Mouse (Mus musculus): ENCODE data around the gene Btbd2.
"Not testable (repeated sequence)": the region's sequence is repeated elsewhere in the genome, so short reads cannot be mapped to it uniquely, and the experiment has no call there.

Btbd2 gene

GRCm38 (mm10) chr10:80627685-80628084, 29.2 kb downstream of the Btbd2 start:
- DNase-seq: peak; percentile 51 to 54

DNA sequence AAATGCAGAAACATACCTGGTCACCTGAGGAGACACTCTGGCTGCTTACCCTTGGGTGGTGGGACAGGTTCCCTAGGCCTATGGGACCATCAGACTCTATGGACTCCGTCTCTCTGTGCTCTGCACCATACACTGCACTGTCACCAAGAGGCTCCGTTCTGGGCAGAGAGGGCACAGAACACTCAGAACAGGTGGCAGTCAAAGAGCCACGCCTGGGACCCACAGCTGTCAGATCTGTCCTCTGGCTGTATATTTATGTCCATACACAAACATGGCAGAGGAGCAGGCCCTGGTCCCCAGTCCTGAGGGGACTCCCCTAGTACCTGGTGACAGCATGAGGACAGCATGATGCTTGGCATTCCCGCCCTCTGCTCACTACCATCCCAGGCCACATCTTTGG, 31.1 kb downstream of the Btbd2 start:
- no peak for DNase-seq

DNA sequence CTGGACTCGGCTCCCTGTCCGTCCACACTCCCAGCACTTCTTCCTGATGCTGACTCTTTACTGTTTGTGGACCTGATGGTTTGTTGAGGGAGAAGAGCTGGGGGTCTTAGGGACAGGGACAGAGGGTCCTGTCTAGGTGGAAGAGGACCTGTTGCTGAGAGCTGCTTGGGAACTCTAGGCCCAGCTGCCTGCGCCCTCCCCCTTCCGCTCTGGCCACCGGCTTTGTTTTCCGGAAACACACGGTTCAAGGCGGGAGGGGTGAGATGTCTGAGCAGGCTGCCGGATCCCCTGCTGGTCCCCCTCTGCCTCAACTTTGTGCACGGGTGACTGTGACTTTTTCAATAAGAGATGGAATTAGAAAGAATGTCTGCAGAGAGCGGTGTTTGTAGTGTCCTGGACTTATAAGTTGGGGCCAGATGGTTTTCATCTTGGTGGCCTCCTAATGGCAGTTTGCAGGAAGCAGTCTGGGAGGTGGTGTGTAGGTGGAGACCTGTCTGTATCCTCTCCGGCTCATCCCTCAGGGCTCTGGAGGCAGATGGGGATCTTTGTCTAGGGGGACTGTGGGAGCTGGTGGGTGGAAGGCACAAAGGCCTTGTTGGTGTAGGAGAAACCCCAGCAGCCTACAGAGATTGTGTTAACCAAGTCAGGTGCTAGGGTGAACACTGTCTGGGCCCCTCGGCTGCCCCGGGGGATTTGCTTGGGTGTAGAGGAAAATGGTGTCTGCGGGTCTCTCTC, 33.2 kb downstream of the Btbd2 start:
- DNase-seq: peak; percentile 72 to 84

GRCm38 (mm10) chr10:80622661-80623456, 34.0 kb downstream of the Btbd2 start, which contains the start of gene Csnk1g2:
Gene Csnk1g2 (plus strand): TSS chr10:80622838.
- peak; percentile 29 to 72 for DNase-seq

GRCm38 (mm10) chr10:80621940-80622660, 34.8 kb downstream of the Btbd2 start:
- DNase-seq: peak; percentile 100

DNA sequence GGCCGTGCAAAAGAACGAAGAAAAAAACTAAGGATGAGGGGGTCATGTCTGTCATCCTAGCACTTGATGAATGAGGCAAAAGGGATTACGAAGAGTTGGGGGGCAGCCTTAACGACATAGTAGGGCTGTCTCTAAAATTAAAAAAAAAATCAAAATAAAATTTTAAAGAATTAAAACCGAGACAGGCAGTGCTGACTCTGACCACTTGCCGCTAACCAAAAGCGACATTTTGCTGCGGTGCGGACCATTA, 35.3 kb downstream of the Btbd2 start:
- DNase-seq: no peak

DNA sequence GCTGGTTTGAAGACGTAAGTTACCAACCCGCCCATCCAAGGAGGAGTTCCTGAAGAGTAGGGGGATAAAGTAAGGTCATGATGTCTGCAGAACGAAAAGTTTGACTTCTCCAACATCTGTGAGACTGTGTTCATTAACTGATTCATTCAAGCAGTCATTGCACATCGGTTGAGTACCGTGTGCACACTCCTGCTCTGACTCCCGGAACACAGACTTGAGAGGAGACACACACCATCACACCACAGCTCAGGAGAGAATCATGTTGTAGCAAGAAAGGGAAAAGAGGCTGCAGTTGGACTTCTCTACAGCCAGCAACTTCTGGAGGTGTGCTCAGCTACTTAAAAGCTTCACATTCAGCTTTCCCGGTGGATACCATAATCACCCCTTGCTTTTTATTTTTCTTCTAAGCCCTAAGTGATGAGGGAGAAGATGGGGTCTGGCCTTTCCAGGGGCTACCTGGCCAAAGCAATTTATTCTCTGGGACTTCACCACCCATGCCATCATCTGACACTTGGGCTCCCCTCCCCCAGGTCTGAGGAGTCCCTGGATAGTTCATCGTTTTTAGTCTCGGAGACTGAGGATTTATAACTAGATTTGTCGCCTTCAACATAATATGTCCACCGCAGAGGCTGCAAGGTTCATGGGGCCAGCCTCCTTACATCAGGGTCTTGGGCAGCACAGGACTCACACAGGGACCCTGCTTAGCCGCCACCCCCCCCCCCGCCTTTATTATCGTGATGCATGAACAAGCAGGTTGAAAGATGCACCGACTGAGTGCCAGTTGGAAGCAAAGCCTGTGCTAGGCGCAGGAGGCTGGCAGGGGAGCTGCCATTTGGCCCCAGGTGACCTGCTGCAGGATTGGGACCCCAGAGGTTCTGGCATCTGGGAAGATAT, 35.8 kb downstream of the Btbd2 start:
- DNase-seq: no peak

- DNase-seq: no peak
Observed at GRCm38 (mm10) chr10:80620365-80620764, 36.5 kb downstream of the Btbd2 start.

DNA sequence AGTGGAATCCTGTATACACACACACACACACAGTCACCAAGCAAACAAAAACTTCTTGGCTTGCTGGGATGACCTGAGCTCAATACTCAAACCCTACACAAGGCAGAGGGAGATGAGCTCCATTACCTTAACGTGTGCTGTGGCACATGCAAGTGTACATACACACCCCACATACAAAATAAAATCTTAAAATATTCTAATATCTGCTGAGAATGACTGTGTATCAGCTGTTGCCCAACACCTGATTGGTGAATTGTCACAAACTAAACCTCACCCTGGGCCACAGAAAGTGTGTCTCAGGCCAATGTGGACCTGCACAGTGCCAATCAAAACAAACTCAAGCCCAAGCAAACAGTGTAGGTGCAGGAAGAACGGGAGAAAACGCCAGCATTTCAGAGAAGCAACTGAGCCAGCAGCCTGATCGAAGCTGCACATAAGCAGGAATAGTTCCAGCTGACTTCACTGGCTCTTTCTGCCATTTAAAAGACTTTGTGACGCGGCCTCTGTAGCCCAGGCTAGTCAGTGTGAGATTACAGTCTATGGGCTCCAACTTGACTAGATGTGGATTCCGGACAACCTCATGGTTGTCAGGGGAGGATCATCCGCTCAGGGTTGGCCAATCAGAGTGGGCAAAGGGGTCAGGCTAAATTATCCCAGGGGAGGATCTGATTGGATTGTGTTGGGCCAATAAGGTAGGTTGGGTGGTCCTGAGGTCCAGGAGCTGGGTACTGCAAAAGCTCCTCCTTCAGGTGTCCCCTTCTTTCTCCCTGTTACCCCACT, 37.2 kb downstream of the Btbd2 start:
- DNase-seq: no peak

- DNase-seq: peak; percentile 75
Observed at GRCm38 (mm10) chr10:80618181-80618580, 38.7 kb downstream of the Btbd2 start.

DNA sequence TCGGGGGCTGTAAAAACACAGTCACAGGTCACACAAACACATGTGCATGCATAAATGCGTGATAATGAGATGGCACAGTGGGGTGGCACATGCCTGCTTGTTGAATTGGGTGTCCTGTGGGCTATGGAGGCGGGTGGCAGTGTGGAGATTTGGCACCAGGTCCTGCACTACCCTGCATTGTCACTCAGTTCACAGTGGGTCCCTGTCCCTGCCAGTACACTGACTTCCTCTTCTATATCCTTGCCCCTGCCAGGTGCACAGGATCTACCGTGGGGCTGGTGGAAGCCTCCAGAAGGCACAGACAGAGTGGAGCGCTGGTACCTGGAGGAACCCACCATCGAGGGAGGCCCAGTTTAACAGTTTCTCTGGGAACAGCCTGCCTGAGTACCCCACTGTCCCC, 42.5 kb downstream of the Btbd2 start:
- DNase-seq: no peak

DNA sequence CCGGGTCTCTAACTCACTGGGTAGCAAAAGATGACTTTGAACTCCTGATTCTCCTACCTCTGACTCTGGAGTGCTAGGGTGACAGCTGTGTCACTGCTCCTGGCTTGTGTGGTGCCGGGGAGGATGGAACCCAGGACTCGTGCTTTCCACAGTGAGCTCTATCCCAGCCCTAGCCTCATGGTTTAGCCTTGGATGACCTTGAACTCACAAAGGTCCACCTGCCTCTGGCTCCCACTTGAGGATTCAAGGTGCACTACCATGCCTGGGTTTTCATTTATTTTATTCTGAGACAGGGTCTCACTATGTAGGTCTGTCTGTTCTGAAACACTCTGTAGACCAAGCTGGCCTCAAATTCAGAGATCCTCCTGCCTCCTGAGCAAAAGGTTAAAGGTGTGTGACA, 43.0 kb downstream of the Btbd2 start:
- no peak for DNase-seq

GRCm38 (mm10) chr10:80611905-80612304, 45.0 kb downstream of the Btbd2 start:
- DNase-seq: no peak

GRCm38 (mm10) chr10:80611024-80611423, 45.8 kb downstream of the Btbd2 start:
- DNase-seq: peak; percentile 57 to 81

GRCm38 (mm10) chr10:80610116-80610785, 46.6 kb downstream of the Btbd2 start:
- DNase-seq: no peak

- DNase-seq: no peak
Observed at GRCm38 (mm10) chr10:80609269-80609924, 47.5 kb downstream of the Btbd2 start.

- no peak for DNase-seq
Observed at GRCm38 (mm10) chr10:80608435-80608834, 48.4 kb downstream of the Btbd2 start.

GRCm38 (mm10) chr10:80606737-80607350, 50.0 kb downstream of the Btbd2 start:
- DNase-seq: no peak

- DNase-seq: no peak
Observed at GRCm38 (mm10) chr10:80606306-80606705, 50.6 kb downstream of the Btbd2 start.

DNA sequence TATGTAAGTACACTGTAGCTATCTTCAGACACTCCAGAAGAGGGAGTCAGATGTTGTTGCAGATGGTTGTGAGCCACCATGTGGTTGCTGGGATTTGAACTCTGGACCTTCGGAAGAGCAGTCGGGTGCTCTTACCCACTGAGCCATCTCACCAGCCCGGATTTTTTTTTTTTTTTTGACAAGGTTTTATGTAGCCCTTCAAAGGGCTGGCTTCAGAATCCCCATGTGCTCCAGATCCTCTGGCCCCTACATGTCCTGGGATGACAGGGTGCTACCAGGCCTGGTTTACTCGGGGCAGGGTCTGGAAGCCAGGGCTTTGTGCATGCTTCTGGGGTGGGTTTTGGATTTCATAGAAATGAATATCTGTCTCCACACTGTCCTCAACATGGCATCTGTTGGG, 51.1 kb downstream of the Btbd2 start, which contains the start of gene Gm49322:
Gm49322 (plus strand) TSS at position 301 of the 400 bp plus-strand sequence.
- not testable (repeated sequence) for DNase-seq

All from kidney, postnatal 36 days (tissue).